Mouse (Mus musculus) thymus, adult 2 months (tissue): ENCODE results near the gene Sh2b3.

Experiments
- CTCF ChIP-seq: fragments of 200-500 bp; IDR thresholded peaks from 2 replicates; pipeline ENCODE4 v1.5.1; 2012; ENCODE audit warnings: mild to moderate bottlenecking, control low read depth, low read length, moderate library complexity, borderline replicate concordance; ENCODE audit not compliant: control insufficient read depth, poor library complexity, insufficient read depth; ENCODE audit errors: extremely low read depth
- POLR2A ChIP-seq: fragments of 200-500 bp; IDR thresholded peaks from 2 replicates; pipeline ENCODE4 v1.6.1; 2012; ENCODE audit warnings: mild to moderate bottlenecking, low read length, control low read depth, moderate library complexity; ENCODE audit not compliant: control insufficient read depth, poor library complexity, insufficient read depth; ENCODE audit errors: extremely low read depth

- TF ChIP-seq CTCF (no peak), POLR2A (no peak)
Measured at GRCm38 (mm10) chr5:121845361-121845760, 7.9 kb upstream of the Sh2b3 start.
